In the genomic region with DNA sequence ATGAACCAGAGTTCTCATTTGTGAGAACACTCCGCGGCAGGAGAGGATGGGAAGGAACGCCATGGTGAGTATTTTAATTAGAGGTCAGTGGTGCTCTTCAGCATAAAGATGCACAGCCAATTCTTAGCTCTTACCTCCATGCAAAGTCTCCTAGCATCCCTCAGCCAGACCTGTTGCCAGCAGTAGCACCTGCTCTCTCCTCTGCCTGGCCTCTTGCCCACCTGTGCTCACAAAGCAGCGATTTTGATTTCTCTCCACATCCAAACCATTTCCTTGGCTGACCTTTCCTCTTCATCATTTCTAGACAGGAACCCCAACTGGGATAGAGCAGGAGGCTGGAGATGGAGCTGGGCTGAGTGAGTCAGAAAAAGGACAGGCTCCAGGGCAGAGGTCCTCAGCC, we compare ENCODE assay signal across 30 mouse cellular contexts. TPM values are rescaled to one million over a fixed set of nuclear protein-coding genes. Genes with fewer than 3 reads are reported as not detected.
DNase-seq lines count a peak whose midpoint lies in the region; ATAC-seq and TF ChIP-seq lines count a peak whose summit lies in the region.
"Had no signal": no experiment of that assay in that cellular context is flagged by ENCODE, and none has a peak within 500 bp of the region (broad histone marks: within the 10 kb centered on the region; RNA-seq: fewer than 3 reads in every experiment).

No protein-coding gene starts in this region.

- no peaks in the 10 kb centered on the region for H3K9me3 ChIP-seq in hindbrain, postnatal 0 days (ENCODE audit: low read length)
- no peaks in the 10 kb centered on the region for H3K9me3 ChIP-seq in hindbrain, embryonic 10.5 days
- no peaks in the 10 kb centered on the region for H3K9me3 ChIP-seq in stomach, postnatal 0 days (ENCODE audit: control insufficient read depth, low read length)
- H3K9me3 ChIP-seq: heart, embryonic 12.5 days had no signal

- ATAC-seq in hindbrain, postnatal 0 days: no peak
- ATAC-seq in stomach, postnatal 0 days (ENCODE audit: low FRiP score, low TSS enrichment): no peak
- ATAC-seq: forebrain, embryonic 14.5 days; inflammation-experienced regulatory T-cells, adult 6 months; Patski had no signal

- TF ChIP-seq CTCF in hindbrain, postnatal 0 days (IDR thresholded peaks at IDR 0.05; ENCODE audit: low read depth): no peak
- TF ChIP-seq CTCF in stomach, postnatal 0 days (IDR thresholded peaks at IDR 0.05; ENCODE audit: low read depth): no peak

- no peaks in the 10 kb centered on the region for H3K27me3 ChIP-seq in hindbrain, postnatal 0 days (ENCODE audit: insufficient read depth, low read length)
- no peaks in the 10 kb centered on the region for H3K27me3 ChIP-seq in hindbrain, embryonic 10.5 days (ENCODE audit: insufficient read depth, poor library complexity, severe bottlenecking)
- H3K27me3 ChIP-seq in stomach, postnatal 0 days (ENCODE audit: control insufficient read depth, insufficient read depth, low read length): no peaks in the 10 kb centered on the region
- H3K27me3 ChIP-seq: heart, embryonic 12.5 days; Patski had no signal

- intact Hi-C loops in gastrocnemius, postnatal 36 days (cut with DNase I): no loop called here

- H3K4me3 ChIP-seq in hindbrain, postnatal 0 days (ENCODE audit: low read length): no peak overlapping the region
- H3K4me3 ChIP-seq in hindbrain, embryonic 10.5 days: no peak overlapping the region
- H3K4me3 ChIP-seq in stomach, postnatal 0 days (ENCODE audit: low read depth, low read length): no peak overlapping the region
- H3K4me3 ChIP-seq: heart, embryonic 12.5 days had no signal

- H3K27ac ChIP-seq in hindbrain, postnatal 0 days: no peak overlapping the region
- no peak overlapping the region for H3K27ac ChIP-seq in hindbrain, embryonic 10.5 days
- no peak overlapping the region for H3K27ac ChIP-seq in stomach, postnatal 0 days (replicated peaks)
- H3K27ac ChIP-seq: hindbrain, embryonic 14.5 days; liver, embryonic 14.5 days had no signal

- H3K36me3 ChIP-seq in hindbrain, postnatal 0 days (ENCODE audit: insufficient read depth, low read length): no peaks in the 10 kb centered on the region
- no peaks in the 10 kb centered on the region for H3K36me3 ChIP-seq in hindbrain, embryonic 10.5 days
- H3K36me3 ChIP-seq in stomach, postnatal 0 days (ENCODE audit: control insufficient read depth, insufficient read depth, low read length): no peaks in the 10 kb centered on the region
- H3K36me3 ChIP-seq: heart, embryonic 12.5 days had no signal

- WGBS in hindbrain, postnatal 0 days: 71% methylated on average over 4 of the region's 4 CpGs
- 86% methylated on average over 4 of the region's 4 CpGs for WGBS in hindbrain, embryonic 10.5 days
- WGBS in stomach, postnatal 0 days: 82% methylated on average over 4 of the region's 4 CpGs

- DNase-seq in hindbrain, postnatal 0 days (ENCODE audit: low spot score): peak; percentile 23
- no peak for DNase-seq in hindbrain, embryonic 10.5 days (ENCODE audit: low spot score)
- peak; percentile 73 for DNase-seq in cerebellum, adult 11-12 months
- DNase-seq in cerebellum, adult 9-11 months: peak; percentile 79
- peak; percentile 6 for DNase-seq in stomach, postnatal 0 days (ENCODE audit: low spot score)
- no peak for DNase-seq in gastrocnemius, postnatal 36 days
- DNase-seq in layer of hippocampus, adult 18-20 months (ENCODE audit: low spot score in 2 of 2): no peak
- DNase-seq: adrenal gland, postnatal 10 days; gastrocnemius, postnatal 14 days; heart, adult 18-20 months; heart, postnatal 4 days; kidney, adult 11 months; kidney, postnatal 14 days; layer of hippocampus, postnatal 36 days; liver; lung, adult 2 months; lung, postnatal 10 days; midbrain, embryonic 14.5 days; spleen, adult 18-20 months had no signal

- no peak overlapping the region for H3K4me2 ChIP-seq in hindbrain, postnatal 0 days (ENCODE audit: low read depth, low read length)
- H3K4me2 ChIP-seq in stomach, postnatal 0 days (replicated peaks; ENCODE audit: low read depth): no peak overlapping the region
- H3K4me2 ChIP-seq: heart, embryonic 12.5 days; hindbrain, embryonic 14.5 days had no signal

- no peaks in the 10 kb centered on the region for H3K4me1 ChIP-seq in hindbrain, postnatal 0 days (ENCODE audit: insufficient read depth, low read length)
- 0 out of 2 replicates have a peak, but pooled peaks cover 6% of the 10 kb centered on the region for H3K4me1 ChIP-seq in hindbrain, embryonic 10.5 days (replicated peaks)
- no peaks in the 10 kb centered on the region for H3K4me1 ChIP-seq in stomach, postnatal 0 days (replicated peaks; ENCODE audit: control insufficient read depth, insufficient read depth)
- H3K4me1 ChIP-seq: heart, embryonic 12.5 days had no signal

- H3K9ac ChIP-seq in hindbrain, postnatal 0 days (replicated peaks; ENCODE audit: low read length): no peak overlapping the region
- H3K9ac ChIP-seq in stomach, postnatal 0 days (ENCODE audit: low read length): no peak overlapping the region
- H3K9ac ChIP-seq: heart, embryonic 12.5 days; hindbrain, embryonic 14.5 days; liver, embryonic 14.5 days had no signal

- no peak for TF ChIP-seq EP300 in stomach, postnatal 0 days (optimal IDR thresholded peaks at IDR 0.05)

RNA-seq across cellular contexts. Expression of gene Mrap2, which starts 57.1 kb away (rescaled TPM):
- total RNA-seq in hindbrain, postnatal 0 days (2014; rRNA removed): 4.5 and 5.3 TPM in 2 replicates
- polyA plus RNA-seq in hindbrain, postnatal 0 days (2015; fragmentation: Nextera tagmentation; extraction: Ambion mirVana): 5.3 and 5.6 TPM in 2 replicates
- not detected in 2 replicates for polyA plus RNA-seq in hindbrain, embryonic 10.5 days (2016; fragmentation: Nextera tagmentation; extraction: Ambion mirVana)
- 0.18 and 0.34 TPM in 2 replicates for polyA plus RNA-seq in stomach, postnatal 0 days (2015; fragmentation: Nextera tagmentation; extraction: Ambion mirVana)
- total RNA-seq in gastrocnemius, postnatal 36 days (2021): under 1 TPM in 1 of 2 experiments, not detected in 1; 0.20 TPM
- total RNA-seq in layer of hippocampus, adult 18-20 months (2021): 1 to 10 TPM; 4.8 to 6.0 TPM
- total RNA-seq: MEL; neutrophil, adult 5-6 weeks had no signal
- polyA plus RNA-seq: embryonic facial prominence, embryonic 11.5 days; heart, embryonic 12.5 days; heart, postnatal 0 days; kidney, embryonic 14.5 days; liver, embryonic 14.5 days; Patski had no signal

Comparison
In these comparisons a context has a peak if more than half of its experiments do, and no peak if none do; other contexts are left out.
1. DNase-seq: peak in hindbrain, postnatal 0 days (single experiment), cerebellum, adult 11-12 months (single experiment), cerebellum, adult 9-11 months (single experiment) and stomach, postnatal 0 days (single experiment); none in hindbrain, embryonic 10.5 days (single experiment), gastrocnemius, postnatal 36 days (0 of 2) and layer of hippocampus, adult 18-20 months (0 of 2).